Mouse (Mus musculus) liver, embryonic 12.5 days (tissue): ENCODE data around the gene Smim4. TPM values are rescaled to one million over a fixed set of nuclear protein-coding genes. Genes with fewer than 3 reads are reported as not detected.

Experiments
- ATAC-seq: fragments of 200-750 bp; cut with Nextera tagmentation; 2 replicates; pipeline ENCODE4 v1.8.0; 2017; ENCODE audit warnings: moderate number of reproducible peaks, mild to moderate bottlenecking, moderate library complexity
- H3K27ac ChIP-seq: fragments of 300-500 bp; sonication (generic); 2 replicates; pipeline ENCODE4 v1.5.1; 2016; ENCODE audit warnings: mild to moderate bottlenecking
- H3K27me3 ChIP-seq: fragments of 300-500 bp; sonication (generic); replicated peaks from 2 replicates; pipeline ENCODE4 v1.6.1; 2016; ENCODE audit warnings: mild to moderate bottlenecking, moderate library complexity
- H3K36me3 ChIP-seq: fragments of 300-500 bp; sonication (generic); 2 replicates; pipeline ENCODE4 v1.6.1; 2016; ENCODE audit warnings: mild to moderate bottlenecking, moderate library complexity
- H3K4me1 ChIP-seq: fragments of 300-500 bp; sonication (generic); 2 replicates; pipeline ENCODE4 v1.6.1; 2016
- H3K4me2 ChIP-seq: fragments of 300-500 bp; sonication (generic); 2 replicates; pipeline ENCODE4 v1.6.1; 2016; ENCODE audit warnings: mild to moderate bottlenecking, moderate library complexity
- H3K4me3 ChIP-seq: fragments of 300-500 bp; sonication (generic); 2 replicates; pipeline ENCODE4 v1.5.1; 2016; ENCODE audit warnings: mild to moderate bottlenecking, moderate library complexity
- H3K9ac ChIP-seq: fragments of 300-500 bp; sonication (generic); 2 replicates; pipeline ENCODE4 v1.6.1; 2016; ENCODE audit warnings: mild to moderate bottlenecking, moderate library complexity
- H3K9me3 ChIP-seq: fragments of 300-500 bp; sonication (generic); replicated peaks from 2 replicates; pipeline ENCODE4 v1.6.1; 2016; ENCODE audit warnings: mild to moderate bottlenecking, moderate library complexity
- WGBS: fragments of 180-500 bp; shearing (Covaris S2); methylation state at CpG from one replicate; pipeline ENCODE4 v1.1.7; 2016; ENCODE audit not compliant: insufficient replicate concordance; 5-methylcytosine and 5-hydroxymethylcytosine counted together
- polyA plus RNA-seq: library from polyadenylated mRNA; unstranded; fragments of >200 nt; fragmentation: Nextera tagmentation; extraction: Ambion mirVana; gene quantifications from 2 replicates; pipeline ENCODE4 v1.2.1, GENCODE M21; 2016

The Smim4 gene
- polyA plus RNA-seq, 1 experiment from 2014 or later = 95.4 TPM

- Histone ChIP-seq H3K9ac (no peak overlapping the region), H3K36me3 (peaks cover 3% of the 10 kb centered on the region), H3K27ac (no peak overlapping the region), H3K4me2 (peak overlapping the region; percentile 34; the same call in 1 of the 2 replicates), H3K27me3 (peaks cover 55% of the 10 kb centered on the region), H3K4me3 (no peak overlapping the region), H3K9me3 (no peaks in the 10 kb centered on the region), H3K4me1 (peaks cover 66% of the 10 kb centered on the region)
- ATAC-seq = no peak
- 43% methylated on average over 7 of the region's 7 CpGs for WGBS
Observed at GRCm38 (mm10) chr14:31165458-31165857, 36.7 kb upstream of the Smim4 start.

- H3K36me3 ChIP-seq = no peaks in the 10 kb centered on the region; the same call in 1 of the 2 replicates
- H3K4me1 ChIP-seq = peaks cover 62% of the 10 kb centered on the region
- H3K4me3 ChIP-seq = no peak overlapping the region
- H3K4me2 ChIP-seq = no peak overlapping the region
- 59% methylated on average over 2 of the region's 2 CpGs for WGBS
- no peak overlapping the region for H3K27ac ChIP-seq
- no peaks in the 10 kb centered on the region for H3K9me3 ChIP-seq
- no peak for ATAC-seq
- no peak overlapping the region for H3K9ac ChIP-seq
- peaks cover 55% of the 10 kb centered on the region for H3K27me3 ChIP-seq
Observed at GRCm38 (mm10) chr14:31165010-31165409, 36.3 kb upstream of the Smim4 start.

DNA sequence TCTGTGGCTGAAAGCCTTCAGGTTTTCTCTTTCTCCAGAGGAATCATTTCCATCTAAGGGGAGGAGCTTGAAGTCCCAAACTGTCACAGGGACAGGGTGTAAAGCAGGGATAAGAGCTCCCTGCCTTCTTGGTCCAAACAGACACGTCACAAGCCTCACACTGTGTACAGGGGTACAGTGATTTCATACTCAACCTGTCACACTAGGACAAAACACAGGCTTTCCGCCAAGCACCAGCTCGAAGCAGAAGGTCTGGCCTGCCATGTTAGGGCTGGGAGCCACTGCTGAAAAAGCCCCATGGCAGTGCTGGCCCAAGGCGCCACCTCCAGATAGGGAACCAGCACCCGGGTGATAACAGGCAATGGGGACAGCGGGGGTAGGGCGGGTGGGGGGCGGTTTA, 35.3 kb upstream of the Smim4 start:
- no peak overlapping the region for H3K4me3 ChIP-seq
- H3K4me2 ChIP-seq = peak overlapping the region; percentile 1; the same call in 1 of the 2 replicates
- 0 out of 2 replicates have a peak overlapping the region, but pooled peaks have one; percentile 0 for H3K27ac ChIP-seq
- no peaks in the 10 kb centered on the region for H3K9me3 ChIP-seq
- H3K9ac ChIP-seq = no peak overlapping the region
- no peaks in the 10 kb centered on the region for H3K36me3 ChIP-seq
- WGBS = 27% methylated on average over 8 of the region's 8 CpGs
- H3K27me3 ChIP-seq = peaks cover 55% of the 10 kb centered on the region
- peaks cover 62% of the 10 kb centered on the region for H3K4me1 ChIP-seq
- peak; percentile 38 for ATAC-seq

DNA sequence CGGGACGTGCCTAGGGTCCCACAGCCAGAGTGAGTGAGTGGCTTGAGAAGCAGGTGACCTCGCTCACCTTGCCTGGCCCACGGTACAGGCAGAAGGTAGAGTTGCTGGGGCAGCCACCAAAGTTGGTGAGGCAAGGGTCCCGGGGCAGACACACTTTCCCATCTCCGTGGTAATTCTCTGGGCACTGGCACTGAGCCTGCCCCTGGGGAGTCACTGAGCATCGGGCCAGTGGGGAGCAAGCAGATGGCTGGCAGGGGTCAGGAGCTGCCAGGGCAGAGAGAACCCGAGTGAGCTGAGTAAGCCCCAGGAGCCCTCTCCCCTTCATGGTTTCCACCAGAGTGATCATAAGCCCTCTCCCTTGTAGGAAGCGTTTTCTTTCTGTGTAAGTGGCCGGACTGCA, 32.9 kb upstream of the Smim4 start:
- WGBS = 66% methylated on average over 10 of the region's 10 CpGs
- Histone ChIP-seq H3K4me1 (peaks cover 44% of the 10 kb centered on the region), H3K27me3 (peaks cover 33% of the 10 kb centered on the region; the same call in 1 of the 2 replicates), H3K9ac (no peak overlapping the region), H3K36me3 (no peaks in the 10 kb centered on the region), H3K27ac (no peak overlapping the region), H3K4me2 (no peak overlapping the region), H3K4me3 (no peak overlapping the region), H3K9me3 (no peaks in the 10 kb centered on the region)
- ATAC-seq = no peak

DNA sequence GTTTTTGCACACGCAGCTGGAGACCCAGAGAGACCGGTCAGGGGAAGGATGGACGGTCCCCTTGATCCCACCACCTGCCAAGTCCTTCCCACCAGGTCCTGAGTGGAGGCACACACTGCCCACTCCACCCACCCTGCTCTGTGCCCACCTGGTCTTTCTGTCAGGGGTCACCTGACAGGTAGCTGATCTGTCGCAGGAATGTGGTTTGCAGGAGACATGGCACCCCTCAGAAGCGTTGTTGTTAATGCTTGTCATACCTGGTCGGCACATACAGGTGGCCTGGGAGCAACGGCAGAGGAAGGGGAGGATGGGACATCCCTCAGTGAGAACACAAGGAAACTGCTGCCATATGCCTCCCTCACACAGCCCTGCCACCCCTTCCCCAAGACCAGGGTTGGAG, 32.4 kb upstream of the Smim4 start:
- H3K4me2 ChIP-seq = no peak overlapping the region
- H3K36me3 ChIP-seq = no peaks in the 10 kb centered on the region
- no peaks in the 10 kb centered on the region for H3K9me3 ChIP-seq
- whole genome bisulfite sequencing = 79% methylated on average over 7 of the region's 7 CpGs
- no peak overlapping the region for H3K4me3 ChIP-seq
- ATAC-seq = no peak
- H3K27ac ChIP-seq = no peak overlapping the region
- no peak overlapping the region for H3K9ac ChIP-seq
- H3K27me3 ChIP-seq = peaks cover 33% of the 10 kb centered on the region; the same call in 1 of the 2 replicates
- peaks cover 39% of the 10 kb centered on the region for H3K4me1 ChIP-seq

- H3K9me3 ChIP-seq = no peaks in the 10 kb centered on the region
- peak overlapping the region; percentile 37; the same call in 1 of the 2 replicates for H3K27ac ChIP-seq
- H3K4me2 ChIP-seq = peak overlapping the region; percentile 31
- H3K27me3 ChIP-seq = peaks cover 31% of the 10 kb centered on the region; the same call in 1 of the 2 replicates
- H3K4me1 ChIP-seq = peaks cover 32% of the 10 kb centered on the region
- 61% methylated on average over 27 of the region's 27 CpGs for WGBS
- no peak overlapping the region for H3K9ac ChIP-seq
- H3K36me3 ChIP-seq = no peaks in the 10 kb centered on the region
- ATAC-seq = peak; percentile 42
- H3K4me3 ChIP-seq = no peak overlapping the region
Observed at GRCm38 (mm10) chr14:31160196-31161150, 31.7 kb upstream of the Smim4 start.

DNA sequence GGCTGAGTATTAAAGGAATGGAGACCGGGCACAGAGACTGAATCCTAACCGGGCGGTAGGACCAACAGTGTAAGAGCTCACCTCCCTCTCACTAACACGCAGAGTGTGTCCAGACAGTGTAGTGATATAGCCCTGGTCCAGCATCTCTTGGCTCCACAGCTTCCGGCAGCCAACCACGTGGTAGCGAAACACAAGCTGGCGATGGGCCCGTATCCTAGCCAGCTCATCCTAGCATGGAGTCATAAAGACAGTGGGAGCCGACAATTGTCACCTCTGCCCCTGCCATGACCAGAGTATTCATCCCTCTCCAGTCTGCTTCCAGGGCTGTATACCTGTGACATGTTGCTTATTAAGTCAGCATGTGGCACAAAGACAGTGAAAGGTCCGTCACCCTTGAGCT, 16.9 kb upstream of the Smim4 start:
- Histone ChIP-seq H3K9me3 (peaks cover 8% of the 10 kb centered on the region; the same call in 1 of the 2 replicates), H3K36me3 (peaks cover 38% of the 10 kb centered on the region), H3K9ac (no peak overlapping the region), H3K4me2 (no peak overlapping the region), H3K27me3 (peaks cover 13% of the 10 kb centered on the region; the same call in 1 of the 2 replicates), H3K4me3 (no peak overlapping the region), H3K4me1 (no peaks in the 10 kb centered on the region), H3K27ac (no peak overlapping the region)
- no peak for ATAC-seq
- 84% methylated on average over 11 of the region's 11 CpGs for WGBS

- 92% methylated on average over 14 of the region's 14 CpGs for WGBS
- Histone ChIP-seq H3K27ac (no peak overlapping the region), H3K27me3 (no peaks in the 10 kb centered on the region), H3K4me2 (no peak overlapping the region), H3K9ac (no peak overlapping the region), H3K36me3 (peaks cover 78% of the 10 kb centered on the region), H3K9me3 (peaks cover 8% of the 10 kb centered on the region; the same call in 1 of the 2 replicates), H3K4me3 (no peak overlapping the region), H3K4me1 (no peaks in the 10 kb centered on the region)
- no peak for ATAC-seq
Observed at GRCm38 (mm10) chr14:31141011-31141410, 12.3 kb upstream of the Smim4 start.

DNA sequence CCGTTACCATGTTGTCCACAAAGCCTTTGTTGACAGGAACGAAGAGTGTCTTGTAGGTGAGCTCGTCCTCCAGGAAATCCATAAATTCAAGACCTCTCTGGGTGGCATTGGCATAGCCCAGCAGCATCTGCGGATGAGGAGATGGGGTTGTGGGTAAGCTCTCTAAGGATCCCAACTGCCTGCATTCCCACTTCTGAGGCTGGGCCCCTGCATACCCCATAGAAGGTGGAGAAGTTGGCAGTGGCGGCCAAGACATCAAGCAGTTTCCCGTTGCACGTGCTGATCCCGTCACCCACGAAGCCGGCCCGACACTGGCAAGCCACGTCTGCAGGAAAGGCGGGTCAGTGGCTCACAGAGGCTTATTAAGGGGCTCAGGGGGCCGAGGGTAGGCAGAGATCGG, 11.4 kb upstream of the Smim4 start:
- H3K27ac ChIP-seq = no peak overlapping the region
- H3K27me3 ChIP-seq = no peaks in the 10 kb centered on the region
- peaks cover 8% of the 10 kb centered on the region; the same call in 1 of the 2 replicates for H3K9me3 ChIP-seq
- H3K9ac ChIP-seq = no peak overlapping the region
- H3K4me2 ChIP-seq = no peak overlapping the region
- H3K4me3 ChIP-seq = no peak overlapping the region
- no peak for ATAC-seq
- H3K4me1 ChIP-seq = no peaks in the 10 kb centered on the region
- 83% methylated on average over 15 of the region's 15 CpGs for WGBS
- H3K36me3 ChIP-seq = peaks cover 87% of the 10 kb centered on the region

DNA sequence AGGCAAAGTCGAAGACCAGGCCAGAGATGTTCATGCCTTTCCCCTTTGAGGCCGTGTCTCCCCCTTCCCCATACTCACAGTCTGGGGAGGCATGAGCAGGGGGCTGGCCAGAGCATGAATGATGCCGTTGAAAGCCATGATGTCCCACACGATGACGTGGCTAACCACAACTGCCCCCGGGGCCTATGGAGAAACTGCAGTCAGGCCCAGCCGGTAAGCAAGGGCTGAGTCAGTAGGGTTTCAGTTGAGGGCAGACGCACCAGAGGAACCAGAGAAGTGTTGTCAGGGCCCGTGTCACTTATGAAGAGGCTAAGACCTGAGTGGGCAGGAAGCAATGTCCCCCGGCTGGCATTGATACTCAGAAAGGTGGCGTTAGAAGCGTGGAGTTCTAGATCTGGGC, 10.9 kb upstream of the Smim4 start:
- Histone ChIP-seq H3K27ac (no peak overlapping the region), H3K36me3 (peaks cover 92% of the 10 kb centered on the region), H3K4me2 (no peak overlapping the region), H3K9me3 (peaks cover 8% of the 10 kb centered on the region; the same call in 1 of the 2 replicates), H3K4me1 (no peaks in the 10 kb centered on the region), H3K9ac (no peak overlapping the region), H3K27me3 (no peaks in the 10 kb centered on the region), H3K4me3 (no peak overlapping the region)
- no peak for ATAC-seq
- WGBS = 47% methylated on average over 12 of the region's 12 CpGs

GRCm38 (mm10) chr14:31138897-31139429, 10.2 kb upstream of the Smim4 start:
- ATAC-seq = no peak
- 82% methylated on average over 9 of the region's 9 CpGs for WGBS
- H3K36me3 ChIP-seq = peaks cover 99% of the 10 kb centered on the region

More at GRCm38 (mm10) chr14:31138897-31139429, 10.2 kb upstream of the Smim4 start:
- peaks cover 8% of the 10 kb centered on the region; the same call in 1 of the 2 replicates for H3K9me3 ChIP-seq
- H3K27ac ChIP-seq = no peak overlapping the region
- no peaks in the 10 kb centered on the region for H3K27me3 ChIP-seq
- H3K4me3 ChIP-seq = no peak overlapping the region
- H3K9ac ChIP-seq = no peak overlapping the region
- no peak overlapping the region for H3K4me2 ChIP-seq
- no peaks in the 10 kb centered on the region for H3K4me1 ChIP-seq
